Mouse (Mus musculus) forebrain, postnatal 0 days (tissue): ENCODE data around the gene Chka. TPM values are rescaled to one million over a fixed set of nuclear protein-coding genes. Genes with fewer than 3 reads are reported as not detected.

ENCODE experiments used
- ATAC-seq: fragments of 200-750 bp; cut with Nextera tagmentation; 2 replicates; pipeline ENCODE4 v1.8.0; 2017; ENCODE audit warnings: mild to moderate bottlenecking, moderate library complexity
- DNase-seq: peaks from one replicate; pipeline ENCODE4 v3.0.0-alpha.2; 2015
- H3K27ac ChIP-seq: fragments of 300-500 bp; sonication (generic); 2 replicates; pipeline ENCODE4 v1.5.1; 2014; ENCODE audit warnings: low read depth, mild to moderate bottlenecking, antibody characterized with exemption, low read length, moderate library complexity, mixed read lengths
- H3K27me3 ChIP-seq: fragments of 300-500 bp; sonication (generic); 2 replicates; pipeline ENCODE4 v1.6.1; 2014; ENCODE audit warnings: mild to moderate bottlenecking, low read length, mixed read lengths; ENCODE audit not compliant: insufficient read depth
- H3K36me3 ChIP-seq: fragments of 300-500 bp; sonication (generic); 2 replicates; pipeline ENCODE4 v1.6.1; 2014; ENCODE audit warnings: mild to moderate bottlenecking, moderate library complexity; ENCODE audit not compliant: insufficient read depth
- H3K4me1 ChIP-seq: fragments of 300-500 bp; sonication (generic); 2 replicates; pipeline ENCODE4 v1.6.1; 2014; ENCODE audit warnings: antibody characterized with exemption; ENCODE audit not compliant: insufficient read depth
- H3K4me2 ChIP-seq: fragments of 300-500 bp; sonication (generic); 2 replicates; pipeline ENCODE4 v1.6.1; 2014; ENCODE audit warnings: low read depth, mild to moderate bottlenecking, moderate library complexity
- H3K4me3 ChIP-seq: fragments of 300-500 bp; sonication (generic); 2 replicates; pipeline ENCODE4 v1.5.1; 2014; ENCODE audit warnings: low read depth, low read length, mixed read lengths
- H3K9ac ChIP-seq: fragments of 300-500 bp; sonication (generic); 2 replicates; pipeline ENCODE4 v1.6.1; 2014; ENCODE audit warnings: mild to moderate bottlenecking
- H3K9me3 ChIP-seq: fragments of 300-500 bp; sonication (generic); 2 replicates; pipeline ENCODE4 v1.6.1; 2016; ENCODE audit warnings: low read length
- CTCF ChIP-seq: sonication (generic); IDR thresholded peaks from 2 replicates; pipeline ENCODE4 v1.5.1; 2016; ENCODE audit warnings: antibody characterized with exemption, control low read depth, low read depth
- WGBS: fragments of 180-500 bp; shearing (Covaris S2); extraction: QIAGEN DNeasy Blood & Tissue Kit; methylation state at CpG from one replicate; pipeline ENCODE4 v1.1.7; 2014; 5-methylcytosine and 5-hydroxymethylcytosine counted together
- polyA plus RNA-seq: library from polyadenylated mRNA; unstranded; fragments of >200 nt; fragmentation: Nextera tagmentation; extraction: Ambion mirVana; gene quantifications from 2 replicates; pipeline ENCODE4 v1.2.1, GENCODE M21; 2015
- total RNA-seq: library from RNA; depleted of rRNA; stranded (reverse); fragments of >200 nt; gene quantifications from 2 replicates; pipeline ENCODE4 v1.2.3, GENCODE M21; 2014

Gene Chka
- total and polyA plus RNA-seq, 2 experiments from 2014 or later = 53.9 to 69.4 TPM

DNA sequence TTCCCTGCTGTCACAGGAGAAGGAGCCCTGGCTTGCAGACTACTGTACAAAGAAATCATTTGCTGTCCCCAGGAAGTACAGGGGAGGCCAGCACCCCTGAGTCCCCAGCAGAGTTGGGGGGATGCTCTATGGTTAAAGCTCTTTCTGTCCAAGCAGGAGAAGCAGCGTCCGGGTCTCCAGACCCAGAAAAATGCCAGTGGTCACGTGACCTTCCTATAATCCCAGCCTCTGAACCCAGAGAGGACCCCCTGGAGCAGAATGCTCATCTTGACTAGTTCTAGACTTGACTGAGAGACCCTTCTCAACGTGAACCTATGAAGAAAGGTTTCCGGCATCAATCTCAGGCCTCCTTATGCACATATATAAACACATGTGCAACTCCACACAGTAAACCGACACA, 74.3 kb downstream of the Chka start:
- Histone ChIP-seq H3K27me3 (no peaks in the 10 kb centered on the region), H3K9ac (no peak overlapping the region), H3K4me1 (peaks cover 10% of the 10 kb centered on the region; the same call in 1 of the 2 replicates), H3K4me2 (no peak overlapping the region), H3K4me3 (no peak overlapping the region), H3K36me3 (no peaks in the 10 kb centered on the region), H3K9me3 (no peaks in the 10 kb centered on the region), H3K27ac (no peak overlapping the region)
- TF ChIP-seq CTCF = no peak
- DNase-seq (no peak), ATAC-seq (no peak)
- WGBS = 74% methylated on average over 6 of the region's 6 CpGs

DNA sequence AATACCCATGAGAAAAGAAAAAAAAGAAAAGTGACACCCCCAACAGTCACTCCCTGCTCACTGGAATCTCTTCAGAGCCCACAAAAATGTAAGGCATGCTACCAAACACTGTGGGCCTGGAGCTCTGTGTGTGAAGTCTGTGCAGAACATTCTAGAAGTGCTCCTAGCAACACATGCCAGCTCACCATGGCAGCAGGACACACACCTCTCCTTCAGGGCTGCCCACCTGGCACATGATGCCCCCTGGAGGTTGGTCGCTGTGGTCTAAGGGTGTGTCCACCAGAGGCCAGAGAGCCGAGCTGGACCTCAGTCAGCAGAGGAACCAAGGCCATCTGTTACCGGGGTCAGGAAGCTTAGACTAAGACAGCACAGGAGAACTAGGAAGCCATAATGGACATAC, 74.7 kb downstream of the Chka start:
- H3K27ac ChIP-seq = no peak overlapping the region
- H3K4me2 ChIP-seq = no peak overlapping the region
- DNase-seq = no peak
- H3K27me3 ChIP-seq = no peaks in the 10 kb centered on the region
- no peaks in the 10 kb centered on the region for H3K9me3 ChIP-seq
- H3K4me3 ChIP-seq = no peak overlapping the region
- H3K9ac ChIP-seq = no peak overlapping the region
- no peak for ATAC-seq
- 67% methylated on average over 3 of the region's 3 CpGs for WGBS
- no peaks in the 10 kb centered on the region for H3K36me3 ChIP-seq
- peaks cover 10% of the 10 kb centered on the region; the same call in 1 of the 2 replicates for H3K4me1 ChIP-seq
- no peak for TF ChIP-seq CTCF

DNA sequence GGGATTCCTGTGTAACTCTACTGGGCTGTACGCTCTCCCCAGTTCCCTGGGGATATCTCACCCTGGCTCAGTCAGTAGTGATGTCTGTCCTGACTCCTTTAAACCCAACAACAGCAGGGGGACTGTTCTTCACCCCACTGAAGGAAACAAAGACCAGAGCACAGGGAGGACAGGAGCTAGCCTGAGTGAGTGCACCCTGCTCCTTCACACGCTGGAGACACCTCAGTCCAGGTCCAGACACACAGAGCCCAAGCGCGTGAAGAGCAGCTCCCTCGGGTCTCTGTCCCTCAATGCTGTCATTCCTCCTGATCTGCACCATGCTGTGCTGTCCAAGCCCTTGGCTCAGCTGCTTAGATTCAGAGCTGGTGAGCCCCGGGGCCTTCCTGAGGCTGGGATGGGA, 75.1 kb downstream of the Chka start:
- H3K27me3 ChIP-seq = no peaks in the 10 kb centered on the region
- no peak for TF ChIP-seq CTCF
- no peaks in the 10 kb centered on the region for H3K9me3 ChIP-seq
- H3K9ac ChIP-seq = no peak overlapping the region
- no peaks in the 10 kb centered on the region for H3K36me3 ChIP-seq
- H3K4me3 ChIP-seq = no peak overlapping the region
- H3K4me1 ChIP-seq = peaks cover 10% of the 10 kb centered on the region; the same call in 1 of the 2 replicates
- H3K4me2 ChIP-seq = no peak overlapping the region
- no peak overlapping the region for H3K27ac ChIP-seq
- 63% methylated on average over 6 of the region's 6 CpGs for WGBS
- ATAC-seq (no peak), DNase-seq (no peak)

DNA sequence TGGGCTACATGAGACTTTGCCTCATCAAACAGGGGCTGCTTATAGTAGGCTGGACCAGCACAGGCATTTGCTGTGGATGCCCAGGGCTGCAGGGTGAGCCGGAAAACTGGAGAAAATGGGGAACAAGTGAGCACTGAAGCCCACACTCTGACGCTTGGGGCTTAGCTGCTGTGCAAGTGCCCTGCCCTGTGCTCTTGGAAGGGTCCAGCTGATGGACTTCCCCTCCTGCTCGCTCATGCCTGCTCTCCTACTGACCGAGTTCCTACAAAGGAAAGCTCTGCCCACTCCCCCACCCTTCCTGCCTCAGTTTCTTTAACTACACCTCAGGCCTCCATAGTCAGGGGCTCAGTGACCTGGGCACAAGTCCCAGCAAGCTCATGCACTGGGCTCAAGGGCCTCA, 76.4 kb downstream of the Chka start:
- H3K4me3 ChIP-seq = no peak overlapping the region
- H3K27ac ChIP-seq = no peak overlapping the region
- no peak for ATAC-seq
- WGBS = 92% methylated on average over 4 of the region's 4 CpGs
- H3K4me2 ChIP-seq = no peak overlapping the region
- TF ChIP-seq CTCF = no peak
- peaks cover 10% of the 10 kb centered on the region; the same call in 1 of the 2 replicates for H3K4me1 ChIP-seq
- H3K36me3 ChIP-seq = no peaks in the 10 kb centered on the region
- no peaks in the 10 kb centered on the region for H3K27me3 ChIP-seq
- H3K9ac ChIP-seq = no peak overlapping the region
- H3K9me3 ChIP-seq = no peaks in the 10 kb centered on the region
- no peak for DNase-seq

DNA sequence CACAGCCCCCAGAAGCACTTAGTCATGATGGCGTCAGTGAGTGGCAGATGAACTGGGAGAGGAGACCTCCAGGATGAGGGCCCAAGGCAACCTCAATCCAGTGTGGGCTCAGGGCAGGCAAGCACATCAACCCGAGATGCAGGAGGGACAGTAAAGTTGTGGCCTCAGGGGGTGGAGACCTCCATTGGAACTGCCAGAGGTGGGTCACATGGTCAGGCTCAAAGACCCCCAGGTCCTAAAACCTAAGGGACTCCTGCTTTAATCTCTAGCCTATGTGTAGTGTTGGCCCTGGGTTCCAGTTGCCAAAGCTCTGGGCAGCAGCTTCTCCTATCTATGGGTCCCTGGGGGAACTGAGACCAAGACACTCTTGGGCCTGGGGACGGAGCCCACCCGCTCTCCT, 77.2 kb downstream of the Chka start:
- no peaks in the 10 kb centered on the region for H3K36me3 ChIP-seq
- no peak for DNase-seq
- no peak for ATAC-seq
- H3K9ac ChIP-seq = no peak overlapping the region
- H3K4me3 ChIP-seq = no peak overlapping the region
- WGBS = 74% methylated on average over 4 of the region's 4 CpGs
- no peak overlapping the region for H3K4me2 ChIP-seq
- H3K4me1 ChIP-seq = peaks cover 10% of the 10 kb centered on the region; the same call in 1 of the 2 replicates
- H3K27ac ChIP-seq = no peak overlapping the region
- H3K27me3 ChIP-seq = no peaks in the 10 kb centered on the region
- TF ChIP-seq CTCF = no peak
- H3K9me3 ChIP-seq = no peaks in the 10 kb centered on the region

DNA sequence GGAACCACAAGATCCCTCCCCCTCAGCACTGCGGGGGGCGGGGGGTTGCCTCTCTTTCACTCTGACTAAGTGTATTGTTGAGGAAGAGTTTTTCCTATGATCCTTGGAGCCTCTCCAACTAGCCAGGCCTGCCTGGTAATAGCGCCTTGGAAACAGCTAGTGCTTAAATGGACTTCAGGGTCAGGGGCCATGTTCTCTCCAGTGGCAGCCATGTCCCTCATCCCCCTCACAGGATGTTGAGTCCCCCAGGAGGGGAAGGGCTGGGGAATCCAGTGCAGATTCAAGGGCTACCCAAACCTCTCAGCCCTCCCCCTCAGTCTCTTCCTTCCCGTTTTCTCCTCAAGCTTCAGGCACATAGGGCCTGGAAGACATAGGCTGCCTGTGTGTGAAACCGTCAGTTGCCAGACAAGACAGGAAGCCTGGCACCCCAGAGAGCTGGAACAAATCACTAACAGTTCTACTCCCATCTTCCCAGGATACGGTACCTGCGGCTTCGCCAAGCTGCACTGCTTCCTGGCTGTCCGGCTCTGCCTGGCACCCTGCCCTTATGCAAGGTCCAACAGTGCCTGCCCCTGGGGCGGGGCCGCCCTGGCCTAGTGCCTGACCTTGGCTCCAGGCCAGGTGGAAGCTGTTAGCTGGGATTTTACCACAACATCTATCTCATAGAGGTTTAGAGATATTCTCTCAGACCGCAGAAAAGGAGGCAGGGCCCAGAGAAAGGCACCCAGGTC, 77.8 kb downstream of the Chka start, which contains the start of gene Aldh3b1:
Aldh3b1 (minus strand) TSS at position 598 of the 731 bp plus-strand sequence.
- Histone ChIP-seq H3K4me2 (no peak within 1 kb of the TSS), H3K9me3 (no peaks in the 10 kb centered on the region), H3K4me3 (no peak within 1 kb of the TSS), H3K36me3 (no peaks in the 10 kb centered on the region), H3K27me3 (no peaks in the 10 kb centered on the region), H3K27ac (peak within 1 kb of the TSS; percentile 55), H3K9ac (no peak within 1 kb of the TSS), H3K4me1 (peaks cover 10% of the 10 kb centered on the region; the same call in 1 of the 2 replicates)
- peak; percentile 48 for DNase-seq
- ATAC-seq = peak; percentile 68
- WGBS = 41% methylated on average over 12 of the region's 12 CpGs
- TF ChIP-seq CTCF = no peak

DNA sequence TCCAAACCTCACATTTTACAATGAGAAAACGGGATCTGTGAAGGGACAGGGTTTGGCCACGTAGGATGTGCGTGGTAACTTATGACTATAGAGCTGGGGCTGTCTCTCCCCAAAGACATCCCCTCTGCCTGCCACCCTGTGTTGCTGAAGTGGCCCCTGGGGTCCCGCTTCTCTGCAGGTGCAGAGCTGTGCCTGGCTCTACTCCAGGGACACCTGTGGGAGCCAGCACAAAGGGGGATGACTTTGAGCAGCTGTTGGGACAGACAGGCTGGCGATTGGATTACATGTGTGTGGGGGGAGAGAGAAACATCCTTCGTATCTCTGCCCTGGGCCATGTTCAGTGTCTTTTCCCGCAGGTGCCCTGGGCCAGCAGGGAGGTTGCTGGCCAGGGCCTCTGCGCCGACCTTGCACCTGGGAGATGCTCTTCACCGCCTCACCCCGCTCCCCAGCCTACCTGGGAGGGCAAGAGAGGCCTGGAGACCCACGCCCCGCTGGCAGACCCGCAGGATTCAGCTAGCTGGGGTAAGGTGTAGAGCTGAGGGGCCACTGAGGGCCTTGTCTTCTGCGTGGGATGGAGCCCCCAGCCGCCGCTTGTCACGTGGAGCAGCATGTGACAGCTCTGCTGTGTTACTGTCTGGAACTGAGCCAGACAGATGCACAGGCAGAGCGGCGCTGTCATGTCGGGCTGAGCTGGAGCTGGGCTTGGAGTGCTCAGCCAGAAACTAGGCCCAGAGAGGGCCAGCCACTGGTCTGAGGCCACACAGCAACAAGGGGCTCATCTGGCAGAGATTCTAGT, 78.9 kb downstream of the Chka start:
- H3K36me3 ChIP-seq = no peaks in the 10 kb centered on the region
- ATAC-seq (peak; percentile 18; the same call in 1 of the 2 replicates), DNase-seq (no peak)
- no peaks in the 10 kb centered on the region for H3K9me3 ChIP-seq
- no peaks in the 10 kb centered on the region for H3K27me3 ChIP-seq
- H3K4me3 ChIP-seq = no peak overlapping the region
- H3K27ac ChIP-seq = 0 out of 2 replicates have a peak overlapping the region, but pooled peaks have one; percentile 55
- no peak overlapping the region for H3K9ac ChIP-seq
- TF ChIP-seq CTCF = no peak
- no peak overlapping the region for H3K4me2 ChIP-seq
- peaks cover 10% of the 10 kb centered on the region; the same call in 1 of the 2 replicates for H3K4me1 ChIP-seq
- 66% methylated on average over 21 of the region's 21 CpGs for WGBS
